Mouse (Mus musculus): ENCODE results near the gene App. TPM values are rescaled to one million over a fixed set of nuclear protein-coding genes. Genes with fewer than 3 reads are reported as not detected.

The App gene
- polyA plus RNA-seq, 1 experiment from 2014 or later, result 158 TPM

- H3K4me1 ChIP-seq (ENCODE audit: control insufficient read depth, insufficient read depth, low read length), result peaks cover 6% of the 10 kb centered on the region; the same call in 1 of the 2 replicates
- H3K4me3 ChIP-seq (ENCODE audit: low read depth, low read length), result no peak overlapping the region
- H3K9ac ChIP-seq (ENCODE audit: low read length), result no peak overlapping the region
- 54% methylated on average over 1 of the region's 1 CpGs for WGBS
- no peak overlapping the region for H3K4me2 ChIP-seq (ENCODE audit: low read length)
- no peaks in the 10 kb centered on the region for H3K27me3 ChIP-seq (replicated peaks; ENCODE audit: control insufficient read depth, insufficient read depth, low read length)
- ATAC-seq, result peak; percentile 45; the same call in 1 of the 2 replicates
- H3K9me3 ChIP-seq (replicated peaks; ENCODE audit: control insufficient read depth, low read length), result no peaks in the 10 kb centered on the region
- DNase-seq (ENCODE audit: low spot score), result no peak
- H3K36me3 ChIP-seq (ENCODE audit: control insufficient read depth, insufficient read depth, low read length), result peaks cover 40% of the 10 kb centered on the region
- no peak overlapping the region for H3K27ac ChIP-seq (ENCODE audit: low read depth, low read length)
These were observed 217.7 kb downstream of the App start for GRCm38 (mm10) chr16:84955840-84956239.

- no peak overlapping the region for H3K27ac ChIP-seq (ENCODE audit: low read depth, low read length)
- 31% methylated on average over 26 of the region's 26 CpGs for WGBS
- DNase-seq (ENCODE audit: low spot score), result peak; percentile 94
These were observed 218.2 kb downstream of the App start for GRCm38 (mm10) chr16:84955204-84955839.

GRCm38 (mm10) chr16:84931024-84931423 is 242.5 kb downstream of the App start:
- ATAC-seq (no peak), DNase-seq (ENCODE audit: low spot score) (peak; percentile 25)
- H3K27ac ChIP-seq (ENCODE audit: low read depth, low read length), result no peak overlapping the region

More at GRCm38 (mm10) chr16:84955204-84955839, 218.2 kb downstream of the App start:
- H3K4me1 ChIP-seq (ENCODE audit: control insufficient read depth, insufficient read depth, low read length), result peaks cover 6% of the 10 kb centered on the region; the same call in 1 of the 2 replicates
- no peaks in the 10 kb centered on the region for H3K27me3 ChIP-seq (replicated peaks; ENCODE audit: control insufficient read depth, insufficient read depth, low read length)
- H3K9me3 ChIP-seq (replicated peaks; ENCODE audit: control insufficient read depth, low read length), result no peaks in the 10 kb centered on the region
- no peak overlapping the region for H3K9ac ChIP-seq (ENCODE audit: low read length)
- H3K4me2 ChIP-seq (ENCODE audit: low read length), result no peak overlapping the region
- peak; percentile 92 for ATAC-seq
- H3K4me3 ChIP-seq (ENCODE audit: low read depth, low read length), result no peak overlapping the region
- H3K36me3 ChIP-seq (ENCODE audit: control insufficient read depth, insufficient read depth, low read length), result peaks cover 35% of the 10 kb centered on the region

GRCm38 (mm10) chr16:84927827-84928226 is 245.7 kb downstream of the App start:
- WGBS, result 95% methylated on average over 1 of the region's 1 CpGs

More at GRCm38 (mm10) chr16:84931024-84931423, 242.5 kb downstream of the App start:
- no peak overlapping the region for H3K4me3 ChIP-seq (ENCODE audit: low read depth, low read length)
- H3K36me3 ChIP-seq (ENCODE audit: control insufficient read depth, insufficient read depth, low read length), result no peaks in the 10 kb centered on the region
- H3K4me1 ChIP-seq (ENCODE audit: control insufficient read depth, insufficient read depth, low read length), result no peaks in the 10 kb centered on the region
- no peak overlapping the region for H3K4me2 ChIP-seq (ENCODE audit: low read length)
- 12% methylated on average over 3 of the region's 3 CpGs for WGBS
- no peak overlapping the region for H3K9ac ChIP-seq (ENCODE audit: low read length)
- no peaks in the 10 kb centered on the region for H3K27me3 ChIP-seq (replicated peaks; ENCODE audit: control insufficient read depth, insufficient read depth, low read length)
- no peaks in the 10 kb centered on the region for H3K9me3 ChIP-seq (replicated peaks; ENCODE audit: control insufficient read depth, low read length)

GRCm38 (mm10) chr16:84919649-84920308 is 253.8 kb downstream of the App start:
- H3K4me1 ChIP-seq (ENCODE audit: control insufficient read depth, insufficient read depth, low read length), result no peaks in the 10 kb centered on the region; the same call in 1 of the 2 replicates
- no peak for ATAC-seq
- H3K27me3 ChIP-seq (replicated peaks; ENCODE audit: control insufficient read depth, insufficient read depth, low read length), result no peaks in the 10 kb centered on the region
- 50% methylated on average over 5 of the region's 5 CpGs for WGBS
- H3K27ac ChIP-seq (ENCODE audit: low read depth, low read length), result no peak overlapping the region
- H3K4me3 ChIP-seq (ENCODE audit: low read depth, low read length), result no peak overlapping the region
- DNase-seq (ENCODE audit: low spot score), result no peak
- no peaks in the 10 kb centered on the region for H3K9me3 ChIP-seq (replicated peaks; ENCODE audit: control insufficient read depth, low read length)
- H3K9ac ChIP-seq (ENCODE audit: low read length), result no peak overlapping the region
- H3K4me2 ChIP-seq (ENCODE audit: low read length), result no peak overlapping the region
- no peaks in the 10 kb centered on the region for H3K36me3 ChIP-seq (ENCODE audit: control insufficient read depth, insufficient read depth, low read length)

More at GRCm38 (mm10) chr16:84927827-84928226, 245.7 kb downstream of the App start:
- H3K4me1 ChIP-seq (ENCODE audit: control insufficient read depth, insufficient read depth, low read length), result no peaks in the 10 kb centered on the region
- no peaks in the 10 kb centered on the region for H3K36me3 ChIP-seq (ENCODE audit: control insufficient read depth, insufficient read depth, low read length)
- DNase-seq (ENCODE audit: low spot score), result no peak
- H3K27ac ChIP-seq (ENCODE audit: low read depth, low read length), result no peak overlapping the region
- ATAC-seq, result no peak
- no peak overlapping the region for H3K9ac ChIP-seq (ENCODE audit: low read length)
- no peaks in the 10 kb centered on the region for H3K27me3 ChIP-seq (replicated peaks; ENCODE audit: control insufficient read depth, insufficient read depth, low read length)
- no peak overlapping the region for H3K4me2 ChIP-seq (ENCODE audit: low read length)
- H3K4me3 ChIP-seq (ENCODE audit: low read depth, low read length), result no peak overlapping the region
- H3K9me3 ChIP-seq (replicated peaks; ENCODE audit: control insufficient read depth, low read length), result no peaks in the 10 kb centered on the region

GRCm38 (mm10) chr16:84919087-84919486 is 254.5 kb downstream of the App start:
- ATAC-seq, result no peak
- H3K36me3 ChIP-seq (ENCODE audit: control insufficient read depth, insufficient read depth, low read length), result no peaks in the 10 kb centered on the region

GRCm38 (mm10) chr16:84916772-84917171 is 256.8 kb downstream of the App start:
- Histone ChIP-seq H3K27me3 (replicated peaks; ENCODE audit: control insufficient read depth, insufficient read depth, low read length) (no peaks in the 10 kb centered on the region), H3K27ac (ENCODE audit: low read depth, low read length) (no peak overlapping the region), H3K4me1 (ENCODE audit: control insufficient read depth, insufficient read depth, low read length) (no peaks in the 10 kb centered on the region; the same call in 1 of the 2 replicates), H3K36me3 (ENCODE audit: control insufficient read depth, insufficient read depth, low read length) (no peaks in the 10 kb centered on the region), H3K9ac (ENCODE audit: low read length) (no peak overlapping the region), H3K4me2 (ENCODE audit: low read length) (no peak overlapping the region), H3K4me3 (ENCODE audit: low read depth, low read length) (no peak overlapping the region), H3K9me3 (replicated peaks; ENCODE audit: control insufficient read depth, low read length) (no peaks in the 10 kb centered on the region)
- DNase-seq (ENCODE audit: low spot score) (peak; percentile 73), ATAC-seq (peak; percentile 66; the same call in 1 of the 2 replicates)
- 29% methylated on average over 3 of the region's 3 CpGs for WGBS

More at GRCm38 (mm10) chr16:84919087-84919486, 254.5 kb downstream of the App start:
- Histone ChIP-seq H3K9ac (ENCODE audit: low read length) (no peak overlapping the region), H3K9me3 (replicated peaks; ENCODE audit: control insufficient read depth, low read length) (no peaks in the 10 kb centered on the region), H3K27me3 (replicated peaks; ENCODE audit: control insufficient read depth, insufficient read depth, low read length) (no peaks in the 10 kb centered on the region), H3K27ac (ENCODE audit: low read depth, low read length) (no peak overlapping the region), H3K4me3 (ENCODE audit: low read depth, low read length) (no peak overlapping the region), H3K4me2 (ENCODE audit: low read length) (no peak overlapping the region), H3K4me1 (ENCODE audit: control insufficient read depth, insufficient read depth, low read length) (no peaks in the 10 kb centered on the region; the same call in 1 of the 2 replicates)
- WGBS, result 86% methylated on average over 3 of the region's 3 CpGs
- DNase-seq (ENCODE audit: low spot score), result no peak

GRCm38 (mm10) chr16:84911477-84912165 is 261.9 kb downstream of the App start:
- no peaks in the 10 kb centered on the region for H3K9me3 ChIP-seq (replicated peaks; ENCODE audit: control insufficient read depth, low read length)
- no peak for ATAC-seq
- H3K4me1 ChIP-seq (ENCODE audit: control insufficient read depth, insufficient read depth, low read length), result no peaks in the 10 kb centered on the region; the same call in 1 of the 2 replicates
- H3K9ac ChIP-seq (ENCODE audit: low read length), result no peak overlapping the region
- H3K27me3 ChIP-seq (replicated peaks; ENCODE audit: control insufficient read depth, insufficient read depth, low read length), result no peaks in the 10 kb centered on the region
- H3K4me3 ChIP-seq (ENCODE audit: low read depth, low read length), result no peak overlapping the region
- WGBS, result 89% methylated on average over 8 of the region's 8 CpGs
- DNase-seq (ENCODE audit: low spot score), result no peak
- H3K4me2 ChIP-seq (ENCODE audit: low read length), result no peak overlapping the region
- no peak overlapping the region for H3K27ac ChIP-seq (ENCODE audit: low read depth, low read length)
- no peaks in the 10 kb centered on the region for H3K36me3 ChIP-seq (ENCODE audit: control insufficient read depth, insufficient read depth, low read length)
